In the genomic region with DNA sequence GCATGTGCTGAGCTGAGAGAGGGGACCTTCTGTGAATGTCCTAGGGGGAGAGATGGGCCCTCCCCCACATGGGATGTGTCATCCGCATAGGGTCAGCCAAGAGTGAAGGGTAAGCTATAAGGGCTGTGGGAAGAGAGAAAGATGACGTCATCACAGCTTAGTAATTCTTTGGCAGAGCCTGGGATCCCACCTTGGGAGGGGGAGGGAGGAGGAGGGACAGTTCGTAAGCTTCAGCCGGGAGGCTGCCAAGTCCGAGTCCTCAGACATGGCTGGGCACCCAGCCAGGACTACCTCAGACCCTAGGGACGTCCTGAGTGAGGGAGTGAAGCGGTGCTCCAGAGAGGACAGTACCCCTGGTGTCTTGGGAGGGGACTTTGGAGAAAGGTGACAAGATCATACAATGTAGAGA, we compare ENCODE assay signal across 8 mouse cellular contexts. TPM values are rescaled to one million over a fixed set of nuclear protein-coding genes. Genes with fewer than 3 reads are reported as not detected.
DNase-seq lines count a peak whose midpoint lies in the region.

No protein-coding gene starts in this region.

- peak; percentile 17 for DNase-seq in gastrocnemius, adult 18-20 months (ENCODE audit: low spot score)
- DNase-seq in gastrocnemius, postnatal 10 days, result no peak
- DNase-seq in ovary, adult 18-20 months (ENCODE audit: low spot score), result peak; percentile 38
- no peak for DNase-seq in ovary, postnatal 14 days (ENCODE audit: low spot score)
- peak; percentile 19 to 20 for DNase-seq in kidney, postnatal 36 days
- DNase-seq in thymus, postnatal 25 days, result no peak
- DNase-seq in natural killer cell, adult 2 months (ENCODE audit: low spot score in 2 of 2), result no peak
- DNase-seq in gastrocnemius, postnatal 25 days, result no peak

RNA-seq across cellular contexts. Expression of a gene that starts 57.9 kb away (rescaled TPM):
- 1 to 10 TPM; 8.5 to 9.4 TPM for total RNA-seq in gastrocnemius, adult 18-20 months (2021)
- total RNA-seq in gastrocnemius, postnatal 10 days (2021), result 10 to 100 TPM; 36.7 to 43.8 TPM
- 10 to 100 TPM in 1 of 2 experiments, 1 to 10 TPM in 1; 9.1 to 12.0 TPM for total RNA-seq in gastrocnemius, postnatal 25 days (2021)

Comparison
In these comparisons a context has a peak if more than half of its experiments do, and no peak if none do; other contexts are left out.
1. DNase-seq: peak in gastrocnemius, adult 18-20 months (single experiment), ovary, adult 18-20 months (single experiment) and kidney, postnatal 36 days (2 of 2); none in gastrocnemius, postnatal 10 days (single experiment), ovary, postnatal 14 days (single experiment), thymus, postnatal 25 days (single experiment), natural killer cell, adult 2 months (0 of 2) and gastrocnemius, postnatal 25 days (single experiment).